Mouse (Mus musculus) kidney, postnatal 10 days (tissue): ENCODE results near the gene Prkrip1.
"Not testable (repeated sequence)": the region's sequence is repeated elsewhere in the genome, so short reads cannot be mapped to it uniquely, and the experiment has no call there.

ENCODE experiments used
- DNase-seq: peaks from one replicate; pipeline ENCODE4 v3.0.0; 2021; ENCODE audit warnings: mixed read lengths

Prkrip1 gene

DNA sequence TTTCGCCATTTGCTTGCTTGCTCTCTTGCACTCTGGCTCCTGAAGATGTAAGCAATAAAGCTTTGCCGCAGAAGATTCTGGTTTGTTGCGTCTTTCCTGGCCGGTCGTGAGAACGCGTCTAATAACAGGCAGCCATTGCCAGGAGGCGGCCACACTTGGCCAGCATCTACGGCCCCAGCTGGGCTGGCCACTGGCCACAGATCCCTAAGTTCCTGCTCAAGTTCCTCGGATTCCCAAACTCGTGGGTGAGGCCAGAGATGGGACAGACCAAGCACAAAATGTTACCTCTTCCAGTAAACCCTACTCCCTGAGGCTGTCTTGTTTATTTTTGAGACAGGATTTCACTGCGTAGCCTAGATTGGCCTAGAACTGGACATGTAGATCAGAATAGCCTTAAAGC is 38.7 kb downstream of the Prkrip1 start:
- DNase-seq, result peak; percentile 68

- DNase-seq, result peak; percentile 61
Observed at GRCm38 (mm10) chr5:136155399-136155798, 43.4 kb downstream of the Prkrip1 start.

GRCm38 (mm10) chr5:136152365-136152764 is 46.4 kb downstream of the Prkrip1 start:
- DNase-seq, result peak; percentile 45

DNA sequence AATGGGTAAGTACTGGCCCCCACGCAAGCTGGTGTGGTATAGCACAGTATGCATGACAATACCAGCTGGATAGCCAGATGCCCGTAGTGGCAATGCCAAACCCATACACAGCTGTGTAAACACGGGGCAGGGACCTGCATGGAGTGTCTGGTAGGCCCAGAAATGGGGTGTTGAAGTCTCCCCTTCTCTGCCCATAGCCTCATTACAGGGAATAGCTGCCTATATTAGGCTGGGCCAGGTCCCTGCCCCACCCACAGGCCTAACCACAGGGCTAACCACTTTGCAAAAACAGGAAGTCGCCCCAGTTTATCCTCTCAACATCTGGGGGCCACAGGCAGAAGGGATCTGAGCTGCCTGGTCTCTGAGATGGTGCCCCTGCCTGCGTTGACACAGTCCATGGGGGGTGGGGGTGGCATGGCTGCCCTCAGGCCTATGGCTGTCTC is 49.6 kb downstream of the Prkrip1 start:
- DNase-seq, result not testable (repeated sequence)

DNA sequence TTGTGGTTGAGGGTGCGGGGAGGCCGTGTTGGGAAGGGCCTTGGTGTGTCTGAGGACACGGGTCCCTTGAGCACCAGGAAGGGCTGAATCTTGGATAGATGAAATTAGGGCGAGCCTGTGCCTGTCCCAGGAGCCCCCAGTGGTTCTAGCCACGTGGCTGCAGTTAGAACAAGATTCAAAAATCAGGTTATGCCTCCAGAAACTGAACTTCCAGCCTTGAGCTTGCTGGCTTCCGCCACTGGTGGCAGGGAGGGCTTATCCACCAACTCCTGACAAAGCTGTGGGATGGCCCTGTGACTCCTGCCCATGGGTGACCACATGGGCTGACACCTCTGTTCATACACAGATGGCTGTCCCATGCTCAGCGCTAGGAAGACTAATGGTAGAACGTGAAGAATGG is 51.1 kb downstream of the Prkrip1 start:
- DNase-seq, result no peak

DNA sequence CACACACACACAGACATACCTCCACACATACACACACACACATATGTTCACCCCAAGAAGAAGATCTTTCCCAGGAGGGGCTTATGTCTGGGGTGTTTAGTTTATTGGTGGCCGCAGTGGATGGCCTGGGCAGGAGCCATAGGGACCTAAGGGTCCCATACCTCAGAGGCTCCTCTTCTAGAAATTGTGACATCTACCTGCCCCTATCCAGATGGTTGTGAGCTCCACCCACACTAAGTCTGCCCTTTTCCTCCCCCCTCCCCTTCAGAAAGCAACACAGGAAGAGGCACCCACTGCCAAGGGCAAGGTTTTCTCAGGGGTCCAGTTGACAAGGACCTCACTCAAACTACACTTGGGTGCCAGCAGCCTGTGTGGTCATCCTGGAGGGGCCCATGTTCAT is 51.8 kb downstream of the Prkrip1 start:
- no peak for DNase-seq

DNA sequence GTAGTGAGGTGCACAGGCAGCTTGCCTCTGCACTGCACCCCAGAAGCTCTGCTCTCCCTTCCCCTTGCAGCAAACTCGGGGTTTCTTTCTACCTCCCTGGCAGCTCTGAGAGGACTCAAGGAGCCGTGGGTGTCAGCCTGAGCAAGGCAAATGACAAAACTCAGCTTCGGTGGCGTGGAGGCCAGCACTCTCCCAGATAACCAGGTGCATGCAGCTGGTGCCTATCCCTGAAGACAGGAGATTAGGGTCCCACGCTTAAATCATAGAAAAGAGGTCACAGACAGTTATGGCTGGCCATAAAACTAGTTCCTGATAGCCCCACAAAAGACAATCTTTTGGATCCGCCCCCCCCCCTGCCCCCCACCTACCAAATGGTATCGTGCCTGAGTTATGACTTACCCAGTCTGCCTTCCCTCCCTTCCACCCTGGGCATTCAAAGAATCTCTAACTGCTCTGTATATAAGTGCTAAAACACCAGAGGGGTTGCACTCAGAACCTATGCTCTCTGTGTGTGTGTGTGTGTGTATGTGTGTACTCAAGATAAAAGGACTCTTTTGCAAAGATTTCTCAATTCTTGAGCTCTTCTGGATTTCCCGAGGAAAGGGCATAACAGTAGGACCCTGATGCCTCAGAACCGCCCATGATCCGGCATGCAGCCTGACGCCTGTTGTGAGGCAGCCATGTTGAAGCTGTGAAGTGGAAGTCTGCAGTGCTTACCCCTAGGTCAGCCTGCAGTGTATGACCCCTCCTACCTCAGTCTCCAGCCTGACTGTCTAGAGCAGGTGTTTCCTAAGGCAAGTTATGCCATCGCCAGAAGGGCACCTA is 53.9 kb downstream of the Prkrip1 start:
- peak; percentile 63 for DNase-seq

- peak; percentile 42 for DNase-seq
Observed at GRCm38 (mm10) chr5:136143161-136143755, 55.5 kb downstream of the Prkrip1 start.

GRCm38 (mm10) chr5:136142746-136143145 is 56.0 kb downstream of the Prkrip1 start:
- no peak for DNase-seq

- no peak for DNase-seq
Observed at GRCm38 (mm10) chr5:136140057-136140482, 58.7 kb downstream of the Prkrip1 start.

GRCm38 (mm10) chr5:136139393-136139792 is 59.4 kb downstream of the Prkrip1 start:
- DNase-seq, result no peak

DNA sequence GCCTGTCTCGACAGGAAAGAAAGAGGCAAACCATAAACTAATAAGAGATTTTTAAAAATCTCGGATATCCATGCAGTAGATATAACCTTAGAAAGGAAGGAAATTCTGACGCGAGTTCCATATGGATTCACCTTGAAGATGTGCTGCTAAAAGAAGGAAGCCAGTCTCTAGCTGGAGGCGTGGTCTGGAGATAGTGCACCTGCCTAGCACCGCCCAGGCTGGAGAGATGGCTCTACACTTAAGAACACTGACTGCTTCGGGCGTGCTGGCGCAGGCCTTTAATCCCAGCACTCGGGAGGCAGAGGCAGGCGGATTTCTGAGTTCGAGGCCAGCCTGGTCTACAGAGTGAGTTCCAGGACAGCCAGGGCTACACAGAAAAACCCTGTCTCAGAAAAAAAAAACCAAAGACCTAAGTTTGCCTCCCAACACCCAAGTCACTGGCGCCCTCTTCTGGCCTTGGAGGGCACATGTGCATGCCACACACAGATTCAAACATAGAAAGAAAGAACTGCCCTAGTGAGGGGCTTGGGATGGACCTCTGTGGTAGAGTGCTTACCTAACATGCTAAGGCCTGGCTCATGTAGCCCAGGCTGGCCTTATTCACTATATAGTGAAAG is 61.0 kb downstream of the Prkrip1 start:
- DNase-seq, result peak; percentile 71

DNA sequence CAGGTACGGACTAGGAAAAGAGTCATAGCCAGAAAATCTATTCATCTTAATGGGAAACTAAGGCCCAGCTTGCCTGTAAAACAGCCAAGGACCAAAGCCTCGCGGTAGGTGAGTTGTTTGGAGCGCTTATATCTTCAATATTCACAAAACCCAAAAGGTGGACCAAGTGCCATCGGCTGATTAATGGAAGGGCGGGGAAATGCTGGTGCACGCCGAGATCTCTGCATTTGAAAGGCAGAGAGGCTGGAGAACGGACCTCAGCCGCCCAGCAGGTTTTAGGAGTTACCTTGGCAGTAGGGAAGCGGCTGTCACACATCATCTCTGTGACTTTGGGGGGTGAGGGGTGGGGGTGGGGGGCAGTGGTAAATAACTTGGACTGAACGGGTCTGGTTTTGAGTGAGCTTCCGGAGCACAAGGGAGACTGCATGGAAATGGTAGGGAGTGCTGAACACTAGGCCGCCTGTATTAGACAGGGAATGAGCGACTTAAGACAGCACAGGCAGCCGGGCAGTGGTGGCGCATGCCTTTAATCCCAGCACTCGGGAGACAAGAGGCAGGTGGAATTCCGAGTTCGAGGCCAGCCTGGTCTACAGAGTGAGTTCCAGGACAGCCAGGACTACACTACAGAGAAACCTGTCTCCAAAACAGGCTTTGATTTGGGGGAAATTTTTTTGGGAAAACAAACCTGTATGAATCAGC is 62.3 kb downstream of the Prkrip1 start:
- no peak for DNase-seq

GRCm38 (mm10) chr5:136135571-136136291 is 63.0 kb downstream of the Prkrip1 start, which contains the start of the genes Lrwd1 and Alkbh4:
Gene Lrwd1 (minus strand): TSS chr5:136136074.
Gene Alkbh4 (plus strand): TSS chr5:136136146.
- peak; percentile 98 for DNase-seq
